36 mouse cellular contexts compared by ENCODE assay signal in genomic region chr3:27322591-27322990, GRCm38 (mm10). TPM values are rescaled to one million over a fixed set of nuclear protein-coding genes. Genes with fewer than 3 reads are reported as not detected.
DNase-seq lines count a peak whose midpoint lies in the region; ATAC-seq and TF ChIP-seq lines count a peak whose summit lies in the region.
"Had no signal": no experiment of that assay in that cellular context is flagged by ENCODE, and none has a peak within 500 bp of the region (broad histone marks: within the 10 kb centered on the region; RNA-seq: fewer than 3 reads in every experiment).

No protein-coding gene starts in this region.

- H3K4me2 ChIP-seq in intestine, embryonic 15.5 days (replicated peaks) = no peak overlapping the region
- H3K4me2 ChIP-seq: heart, embryonic 12.5 days; hindbrain, embryonic 15.5 days; liver, embryonic 15.5 days; lung, embryonic 14.5 days; midbrain, embryonic 15.5 days; neural tube, embryonic 12.5 days had no signal

- H3K9ac ChIP-seq in intestine, embryonic 15.5 days = no peak overlapping the region
- H3K9ac ChIP-seq: heart, embryonic 12.5 days; hindbrain, embryonic 15.5 days; liver, embryonic 15.5 days; lung, embryonic 14.5 days; midbrain, embryonic 15.5 days; neural tube, embryonic 12.5 days had no signal

- H3K27ac ChIP-seq in gastrocnemius, adult 2 months = peak overlapping the region; percentile 77
- no peak overlapping the region for H3K27ac ChIP-seq in intestine, embryonic 15.5 days
- H3K27ac ChIP-seq: hindbrain, embryonic 15.5 days; liver, embryonic 15.5 days; midbrain, embryonic 10.5 days; midbrain, embryonic 15.5 days; neural tube, embryonic 12.5 days had no signal

- peak overlapping the region; percentile 35; the same call in 1 of the 2 replicates for H3K4me3 ChIP-seq in gastrocnemius, adult 2 months
- H3K4me3 ChIP-seq in intestine, embryonic 15.5 days (replicated peaks) = no peak overlapping the region
- H3K4me3 ChIP-seq: heart, embryonic 12.5 days; hindbrain, embryonic 15.5 days; liver, embryonic 15.5 days; midbrain, embryonic 10.5 days; midbrain, embryonic 15.5 days; neural tube, embryonic 12.5 days had no signal

- H3K27me3 ChIP-seq in intestine, embryonic 15.5 days (replicated peaks) = no peaks in the 10 kb centered on the region
- H3K27me3 ChIP-seq: heart, embryonic 12.5 days; hindbrain, embryonic 15.5 days; liver, embryonic 15.5 days; midbrain, embryonic 15.5 days; neural tube, embryonic 12.5 days; Patski had no signal

- no peak for DNase-seq in gastrocnemius, adult 2 months
- DNase-seq in gastrocnemius, postnatal 36 days = no peak
- peak; percentile 13 for DNase-seq in thymus, postnatal 25 days
- no peak for DNase-seq in thymus, postnatal 14 days
- peak; percentile 24 for DNase-seq in naive thymus-derived CD4-positive, alpha-beta T cell, adult 2 months (ENCODE audit: low read depth)
- no peak for DNase-seq in spleen, postnatal 36 days (ENCODE audit: low spot score in 2 of 2)
- DNase-seq: adrenal gland, postnatal 25 days; cerebellum, adult 2 months; gastrocnemius, postnatal 25 days; heart, adult 18-20 months; kidney, postnatal 14 days; layer of hippocampus, adult 9-11 months; liver; lung, embryonic 14.5 days; lung, postnatal 14 days; right cerebral cortex, postnatal 4 days had no signal

- H3K4me1 ChIP-seq in intestine, embryonic 15.5 days (replicated peaks) = no peaks in the 10 kb centered on the region
- H3K4me1 ChIP-seq: heart, embryonic 12.5 days; hindbrain, embryonic 15.5 days; liver, embryonic 15.5 days; midbrain, embryonic 10.5 days; midbrain, embryonic 15.5 days; neural tube, embryonic 12.5 days had no signal

- no peaks in the 10 kb centered on the region for H3K36me3 ChIP-seq in intestine, embryonic 15.5 days
- H3K36me3 ChIP-seq: heart, embryonic 12.5 days; hindbrain, embryonic 15.5 days; liver, embryonic 15.5 days; midbrain, embryonic 10.5 days; midbrain, embryonic 15.5 days; neural tube, embryonic 12.5 days had no signal

- no peaks in the 10 kb centered on the region for H3K9me3 ChIP-seq in intestine, embryonic 15.5 days
- H3K9me3 ChIP-seq: heart, embryonic 12.5 days; hindbrain, embryonic 15.5 days; liver, embryonic 15.5 days; midbrain, embryonic 10.5 days; midbrain, embryonic 15.5 days; neural tube, embryonic 12.5 days had no signal

- intact Hi-C loops in gastrocnemius, adult 2 months (cut with DNase I) = loop anchor here (5.0 kb wide), 1 partner anchor 45 kb away; no protein-coding TSS in a partner anchor
- intact Hi-C loops in gastrocnemius, postnatal 36 days (cut with DNase I) = loop anchor here (5.0 kb wide), 1 partner anchor 40 kb away; no protein-coding TSS in a partner anchor

- no peak for TF ChIP-seq CTCF in gastrocnemius, adult 2 months (IDR thresholded peaks at IDR 0.05)

- WGBS in intestine, embryonic 15.5 days = 84% methylated on average over 9 of the region's 9 CpGs

- ATAC-seq in intestine, embryonic 15.5 days = no peak
- ATAC-seq: forebrain, embryonic 14.5 days; intestine, embryonic 16.5 days; midbrain, embryonic 15.5 days; Patski had no signal

RNA-seq across cellular contexts. Expression of gene Tnfsf10, which starts 5.8 kb away (rescaled TPM):
- total RNA-seq in gastrocnemius, adult 2 months (2021) = 10 to 100 TPM in 1 of 2 experiments, 1 to 10 TPM in 1; 3.7 to 15.2 TPM
- total RNA-seq in gastrocnemius, postnatal 36 days (2021) = 1 to 10 TPM; 4.7 to 4.8 TPM
- 0.77 and 1.1 TPM in 2 replicates for polyA plus RNA-seq in intestine, embryonic 15.5 days (2015; fragmentation: Nextera tagmentation; extraction: Ambion mirVana)
- polyA plus RNA-seq: C2C12; embryonic facial prominence, embryonic 11.5 days; heart, embryonic 12.5 days; midbrain, embryonic 10.5 days; neural tube, embryonic 12.5 days had no signal

RNA-seq across cellular contexts. Expression of gene Ghsr, which starts 48.6 kb away (rescaled TPM):
- not detected for total RNA-seq in gastrocnemius, adult 2 months (2021)
- not detected for total RNA-seq in gastrocnemius, postnatal 36 days (2021)
- polyA plus RNA-seq in intestine, embryonic 15.5 days (2015; fragmentation: Nextera tagmentation; extraction: Ambion mirVana) = not detected in 2 replicates
- total RNA-seq: adrenal gland, adult 18-20 months; adrenal gland, postnatal 25 days; gastrocnemius, postnatal 25 days; heart, adult 18-20 months; hematopoietic stem cell, adult 5-6 weeks; MEL had no signal
- polyA plus RNA-seq: C2C12; embryonic facial prominence, embryonic 11.5 days; forebrain, embryonic 14.5 days; heart, embryonic 12.5 days; heart, postnatal 0 days; intestine, embryonic 16.5 days; limb, embryonic 11.5 days; liver, embryonic 15.5 days; lung, embryonic 14.5 days; Patski; stomach, embryonic 14.5 days; testis, adult 2 months; urinary bladder, adult 2 months had no signal

Comparison
In these comparisons a context has a peak if more than half of its experiments do, and no peak if none do; other contexts are left out.
1. DNase-seq: peak in thymus, postnatal 25 days (single experiment) and naive thymus-derived CD4-positive, alpha-beta T cell, adult 2 months (single experiment); none in gastrocnemius, adult 2 months (single experiment), gastrocnemius, postnatal 36 days (0 of 2), thymus, postnatal 14 days (single experiment) and spleen, postnatal 36 days (0 of 2).